Mouse (Mus musculus) stomach, embryonic 14.5 days (tissue): ENCODE data around the gene Gm42715. TPM values are rescaled to one million over a fixed set of nuclear protein-coding genes. Genes with fewer than 3 reads are reported as not detected.
A peak's percentile ranks its signal among the peaks of the same experiment; 100 is the strongest.

Experiments
- ATAC-seq: fragments of 200-750 bp; cut with Nextera tagmentation; 2 replicates; pipeline ENCODE4 v1.8.0; 2017; ENCODE audit warnings: low read depth, moderate TSS enrichment; ENCODE audit not compliant: insufficient number of reproducible peaks, insufficient read depth, low FRiP score
- H3K27ac ChIP-seq: fragments of 300-500 bp; sonication (generic); 2 replicates; pipeline ENCODE4 v1.5.1; 2014; ENCODE audit warnings: mild to moderate bottlenecking, low read length, moderate library complexity, mixed read lengths
- H3K27me3 ChIP-seq: fragments of 300-500 bp; sonication (generic); 2 replicates; pipeline ENCODE4 v1.6.1; 2014; ENCODE audit warnings: low read length, control low read depth, mixed read lengths; ENCODE audit not compliant: control insufficient read depth, insufficient read depth
- H3K36me3 ChIP-seq: fragments of 300-500 bp; sonication (generic); 2 replicates; pipeline ENCODE4 v1.6.1; 2014; ENCODE audit warnings: mild to moderate bottlenecking, control low read depth, low read length, moderate library complexity, mixed read lengths; ENCODE audit not compliant: control insufficient read depth, insufficient read depth
- H3K4me1 ChIP-seq: fragments of 300-500 bp; sonication (generic); 2 replicates; pipeline ENCODE4 v1.6.1; 2014; ENCODE audit warnings: low read length, control low read depth, mixed read lengths; ENCODE audit not compliant: control insufficient read depth, insufficient read depth
- H3K4me2 ChIP-seq: fragments of 300-500 bp; sonication (generic); replicated peaks from 2 replicates; pipeline ENCODE4 v1.6.1; 2014; ENCODE audit warnings: low read depth, low read length, control low read depth
- H3K4me3 ChIP-seq: fragments of 300-500 bp; sonication (generic); 2 replicates; pipeline ENCODE4 v1.5.1; 2014; ENCODE audit warnings: low read depth, low read length, control low read depth
- H3K9ac ChIP-seq: fragments of 300-500 bp; sonication (generic); replicated peaks from 2 replicates; pipeline ENCODE4 v1.6.1; 2014; ENCODE audit warnings: low read depth, mild to moderate bottlenecking, control low read depth, low read length, moderate library complexity, mixed read lengths
- H3K9me3 ChIP-seq: fragments of 300-500 bp; sonication (generic); 2 replicates; pipeline ENCODE4 v1.6.1; 2016; ENCODE audit warnings: low read depth, low read length, control low read depth; ENCODE audit not compliant: control insufficient read depth
- WGBS: fragments of 180-500 bp; shearing (Covaris S2); extraction: QIAGEN DNeasy Blood & Tissue Kit; methylation state at CpG from one replicate; pipeline ENCODE4 v1.1.7; 2014; 5-methylcytosine and 5-hydroxymethylcytosine counted together
- polyA plus RNA-seq: library from polyadenylated mRNA; unstranded; fragments of >200 nt; fragmentation: Nextera tagmentation; extraction: Ambion mirVana; gene quantifications from 2 replicates; pipeline ENCODE4 v1.2.1, GENCODE M21; 2014

The Gm42715 gene
- polyA plus RNA-seq, 1 experiment from 2014 or later: 20.8 TPM

GRCm38 (mm10) chr7:127476336-127476735, 43.0 kb upstream of the Gm42715 start:
- H3K9ac ChIP-seq: no peak overlapping the region

GRCm38 (mm10) chr7:127476855-127477254, 42.5 kb upstream of the Gm42715 start:
- Histone ChIP-seq H3K9me3 (no peaks in the 10 kb centered on the region), H3K4me3 (peak overlapping the region; percentile 95; the same call in 1 of the 2 replicates), H3K9ac (0 out of 2 replicates have a peak overlapping the region, but pooled peaks have one; percentile 21), H3K27ac (peak overlapping the region; percentile 92; the same call in 1 of the 2 replicates), H3K4me2 (peak overlapping the region; percentile 62), H3K36me3 (peaks cover 36% of the 10 kb centered on the region), H3K27me3 (no peaks in the 10 kb centered on the region), H3K4me1 (peaks cover 26% of the 10 kb centered on the region)
- 45% methylated on average over 4 of the region's 4 CpGs for WGBS
- no peak for ATAC-seq

More at GRCm38 (mm10) chr7:127476336-127476735, 43.0 kb upstream of the Gm42715 start:
- Histone ChIP-seq H3K4me1 (peaks cover 26% of the 10 kb centered on the region), H3K9me3 (no peaks in the 10 kb centered on the region), H3K27ac (no peak overlapping the region), H3K36me3 (peaks cover 35% of the 10 kb centered on the region), H3K4me2 (no peak overlapping the region), H3K4me3 (no peak overlapping the region), H3K27me3 (no peaks in the 10 kb centered on the region)
- no peak for ATAC-seq
- 93% methylated on average over 11 of the region's 11 CpGs for WGBS

GRCm38 (mm10) chr7:127477687-127478634, 41.4 kb upstream of the Gm42715 start:
- peak overlapping the region; percentile 98 for H3K4me2 ChIP-seq
- H3K9me3 ChIP-seq: no peaks in the 10 kb centered on the region
- peaks cover 48% of the 10 kb centered on the region for H3K36me3 ChIP-seq
- H3K27ac ChIP-seq: peak overlapping the region; percentile 92
- H3K4me3 ChIP-seq: peak overlapping the region; percentile 95
- no peaks in the 10 kb centered on the region for H3K27me3 ChIP-seq
- ATAC-seq: peak; percentile 93
- peaks cover 19% of the 10 kb centered on the region for H3K4me1 ChIP-seq
- H3K9ac ChIP-seq: peak overlapping the region; percentile 85
- WGBS: under 1% methylated on average over 50 of the region's 50 CpGs

GRCm38 (mm10) chr7:127478635-127479317, 40.6 kb upstream of the Gm42715 start, which contains the start of gene Fbrs:
Gene Fbrs (plus strand): TSS chr7:127479199.
- peak within 1 kb of the TSS; percentile 92 for H3K27ac ChIP-seq
- peaks cover 19% of the 10 kb centered on the region for H3K4me1 ChIP-seq
- H3K9ac ChIP-seq: peak within 1 kb of the TSS; percentile 85
- H3K4me3 ChIP-seq: peak within 1 kb of the TSS; percentile 95
- H3K27me3 ChIP-seq: no peaks in the 10 kb centered on the region
- H3K4me2 ChIP-seq: peak within 1 kb of the TSS; percentile 98
- no peaks in the 10 kb centered on the region for H3K9me3 ChIP-seq
- ATAC-seq: peak; percentile 80
- H3K36me3 ChIP-seq: peaks cover 49% of the 10 kb centered on the region
- WGBS: under 1% methylated on average over 62 of the region's 62 CpGs

- Histone ChIP-seq H3K36me3 (peaks cover 44% of the 10 kb centered on the region), H3K4me1 (peaks cover 19% of the 10 kb centered on the region), H3K27me3 (no peaks in the 10 kb centered on the region), H3K4me2 (peak overlapping the region; percentile 98), H3K9ac (peak overlapping the region; percentile 85), H3K4me3 (peak overlapping the region; percentile 95), H3K27ac (peak overlapping the region; percentile 92), H3K9me3 (no peaks in the 10 kb centered on the region)
- no peak for ATAC-seq
- 5% methylated on average over 47 of the region's 48 CpGs for WGBS
These were observed 39.8 kb upstream of the Gm42715 start for GRCm38 (mm10) chr7:127479318-127480225.

GRCm38 (mm10) chr7:127480321-127480720, 39.1 kb upstream of the Gm42715 start:
- 60% methylated on average over 2 of the region's 2 CpGs for WGBS
- H3K9ac ChIP-seq: peak overlapping the region; percentile 85
- H3K27me3 ChIP-seq: no peaks in the 10 kb centered on the region
- peak overlapping the region; percentile 98 for H3K4me2 ChIP-seq
- no peaks in the 10 kb centered on the region for H3K9me3 ChIP-seq
- peaks cover 19% of the 10 kb centered on the region for H3K4me1 ChIP-seq
- H3K36me3 ChIP-seq: peaks cover 44% of the 10 kb centered on the region
- H3K4me3 ChIP-seq: peak overlapping the region; percentile 95
- no peak for ATAC-seq
- peak overlapping the region; percentile 11; the same call in 1 of the 2 replicates for H3K27ac ChIP-seq

GRCm38 (mm10) chr7:127485416-127485815, 34.0 kb upstream of the Gm42715 start:
- Histone ChIP-seq H3K9ac (no peak overlapping the region), H3K4me2 (no peak overlapping the region), H3K9me3 (no peaks in the 10 kb centered on the region), H3K36me3 (peaks cover 83% of the 10 kb centered on the region), H3K4me3 (no peak overlapping the region), H3K4me1 (peaks cover 5% of the 10 kb centered on the region), H3K27me3 (no peaks in the 10 kb centered on the region), H3K27ac (no peak overlapping the region)
- 87% methylated on average over 5 of the region's 5 CpGs for WGBS
- no peak for ATAC-seq
